20 mouse cellular contexts compared by ENCODE assay signal in the genomic region with DNA sequence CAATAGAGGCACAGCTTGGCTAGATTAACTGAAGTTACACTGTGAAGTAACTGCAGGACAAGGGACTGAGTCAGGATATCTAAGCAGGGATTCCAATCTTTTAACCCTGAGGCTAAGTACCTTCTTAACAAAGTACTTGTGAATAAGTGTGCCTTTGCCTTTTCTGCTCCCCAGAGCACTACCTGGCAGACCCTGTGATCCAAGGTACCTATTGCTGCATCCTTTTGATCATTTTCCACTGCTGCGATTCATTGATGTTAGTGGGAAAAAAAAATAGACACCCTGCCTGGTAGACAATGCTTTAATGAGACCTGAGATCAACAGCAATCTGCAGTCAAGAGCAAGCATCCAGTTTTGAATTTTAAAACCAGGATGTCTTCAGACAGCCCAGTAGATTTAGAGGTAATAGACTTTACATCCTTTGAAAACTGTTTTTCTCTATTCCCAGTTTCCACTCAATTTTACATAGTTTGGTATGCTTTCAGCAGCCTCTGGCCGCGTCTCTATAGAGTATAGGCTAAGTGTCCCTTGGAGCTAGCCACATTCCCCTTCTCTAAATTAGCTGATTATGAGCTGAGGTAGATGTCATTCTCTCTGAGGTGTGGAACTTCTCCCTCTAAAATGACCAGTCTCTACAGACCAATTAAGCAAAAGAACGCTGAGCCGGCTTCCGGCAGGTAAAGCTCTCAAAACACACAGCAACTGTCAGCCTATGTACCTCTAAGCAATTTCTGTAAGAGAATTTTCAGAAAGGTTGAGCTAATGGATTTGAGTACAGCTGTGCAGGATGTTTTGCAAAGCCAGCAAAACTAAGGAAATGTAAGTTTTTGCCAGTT.
DNase-seq lines count a peak whose midpoint lies in the region; ATAC-seq and TF ChIP-seq lines count a peak whose summit lies in the region.
"Had no signal": no experiment of that assay in that cellular context is flagged by ENCODE, and none has a peak within 500 bp of the region (broad histone marks: within the 10 kb centered on the region; RNA-seq: fewer than 3 reads in every experiment).

No protein-coding gene starts in this region.

- no peak overlapping the region for H3K9ac ChIP-seq in forebrain, postnatal 0 days
- no peak overlapping the region for H3K9ac ChIP-seq in forebrain, embryonic 12.5 days
- H3K9ac ChIP-seq in midbrain, embryonic 12.5 days (replicated peaks) = no peak overlapping the region
- no peak overlapping the region for H3K9ac ChIP-seq in midbrain, embryonic 14.5 days (replicated peaks; ENCODE audit: low read length)
- H3K9ac ChIP-seq in stomach, postnatal 0 days (ENCODE audit: low read length) = no peak overlapping the region
- H3K9ac ChIP-seq: limb, embryonic 12.5 days; liver, embryonic 14.5 days had no signal

- TF ChIP-seq POLR2A in cerebellum, adult 2 months (IDR thresholded peaks at IDR 0.05; ENCODE audit: borderline replicate concordance, insufficient read depth, low read length) = no peak

- ATAC-seq in forebrain, postnatal 0 days = no peak
- no peak for ATAC-seq in forebrain, embryonic 12.5 days (ENCODE audit: low FRiP score)
- ATAC-seq in midbrain, embryonic 12.5 days (ENCODE audit: low FRiP score, low read depth) = peak; percentile 60
- peak; percentile 46; the same call in 1 of the 2 replicates for ATAC-seq in midbrain, embryonic 14.5 days (ENCODE audit: low FRiP score, low TSS enrichment)
- ATAC-seq in stomach, postnatal 0 days (ENCODE audit: low FRiP score, low TSS enrichment) = no peak
- ATAC-seq: activated CD4-positive, CD25-positive, alpha-beta regulatory T cell, adult 4 months; forebrain, embryonic 14.5 days; hindbrain, postnatal 0 days had no signal

- TF ChIP-seq EP300 in stomach, postnatal 0 days (optimal IDR thresholded peaks at IDR 0.05) = no peak

- no peaks in the 10 kb centered on the region for H3K36me3 ChIP-seq in forebrain, postnatal 0 days (ENCODE audit: insufficient read depth)
- H3K36me3 ChIP-seq in forebrain, embryonic 12.5 days (replicated peaks) = no peaks in the 10 kb centered on the region
- H3K36me3 ChIP-seq in midbrain, embryonic 12.5 days = no peaks in the 10 kb centered on the region
- H3K36me3 ChIP-seq in midbrain, embryonic 10.5 days = no peaks in the 10 kb centered on the region
- no peaks in the 10 kb centered on the region for H3K36me3 ChIP-seq in midbrain, embryonic 14.5 days (ENCODE audit: control insufficient read depth, insufficient read depth, low read length)
- H3K36me3 ChIP-seq in stomach, postnatal 0 days (ENCODE audit: control insufficient read depth, insufficient read depth, low read length) = no peaks in the 10 kb centered on the region
- H3K36me3 ChIP-seq: G1E; limb, embryonic 12.5 days had no signal

- peak; percentile 0 for DNase-seq in forebrain, postnatal 0 days
- DNase-seq in midbrain, embryonic 10.5 days (ENCODE audit: low spot score) = no peak
- DNase-seq in midbrain, embryonic 14.5 days = peak; percentile 37
- DNase-seq in stomach, postnatal 0 days (ENCODE audit: low spot score) = no peak
- DNase-seq in cerebellum, adult 2 months = no peak
- no peak for DNase-seq in spleen, adult 12 weeks (ENCODE audit: low spot score)
- DNase-seq: adrenal gland, postnatal 10 days; cerebellum, postnatal 14 days; gastrocnemius, postnatal 36 days; lung, postnatal 36 days; thymus, postnatal 36 days had no signal

- whole genome bisulfite sequencing in forebrain, postnatal 0 days = 84% methylated on average over 6 of the region's 6 CpGs
- WGBS in forebrain, embryonic 12.5 days = 81% methylated on average over 6 of the region's 6 CpGs
- 83% methylated on average over 6 of the region's 6 CpGs for WGBS in midbrain, embryonic 12.5 days
- 87% methylated on average over 6 of the region's 6 CpGs for whole genome bisulfite sequencing in midbrain, embryonic 10.5 days
- whole genome bisulfite sequencing in midbrain, embryonic 14.5 days = 62% methylated on average over 6 of the region's 6 CpGs
- 56% methylated on average over 6 of the region's 6 CpGs for WGBS in stomach, postnatal 0 days
- WGBS in cerebellum, adult 2 months = 95% methylated on average over 6 of the region's 6 CpGs

- H3K27ac ChIP-seq in forebrain, postnatal 0 days (ENCODE audit: low read depth, low read length) = no peak overlapping the region
- H3K27ac ChIP-seq in forebrain, embryonic 12.5 days = no peak overlapping the region
- H3K27ac ChIP-seq in midbrain, embryonic 12.5 days (replicated peaks) = no peak overlapping the region
- no peak overlapping the region for H3K27ac ChIP-seq in midbrain, embryonic 10.5 days (replicated peaks)
- H3K27ac ChIP-seq in midbrain, embryonic 14.5 days (replicated peaks; ENCODE audit: low read depth, low read length) = no peak overlapping the region
- H3K27ac ChIP-seq in stomach, postnatal 0 days (replicated peaks) = no peak overlapping the region
- no peak overlapping the region for H3K27ac ChIP-seq in cerebellum, adult 2 months (ENCODE audit: insufficient read depth, low read length)
- H3K27ac ChIP-seq: hindbrain, postnatal 0 days; limb, embryonic 12.5 days; liver, embryonic 14.5 days had no signal

- no peak for TF ChIP-seq CTCF in forebrain, postnatal 0 days (IDR thresholded peaks at IDR 0.05; ENCODE audit: low read depth)
- no peak for TF ChIP-seq CTCF in stomach, postnatal 0 days (IDR thresholded peaks at IDR 0.05; ENCODE audit: low read depth)
- no peak for TF ChIP-seq CTCF in cerebellum, adult 2 months (IDR thresholded peaks at IDR 0.05; ENCODE audit: borderline replicate concordance, insufficient read depth, low read depth, low read length)

- H3K27me3 ChIP-seq in forebrain, postnatal 0 days (ENCODE audit: insufficient read depth, low read length) = no peaks in the 10 kb centered on the region
- no peaks in the 10 kb centered on the region for H3K27me3 ChIP-seq in forebrain, embryonic 12.5 days
- H3K27me3 ChIP-seq in midbrain, embryonic 12.5 days = no peaks in the 10 kb centered on the region
- H3K27me3 ChIP-seq in midbrain, embryonic 10.5 days (ENCODE audit: low read depth, poor library complexity, severe bottlenecking) = no peaks in the 10 kb centered on the region
- H3K27me3 ChIP-seq in midbrain, embryonic 14.5 days (ENCODE audit: control insufficient read depth, insufficient read depth, low read length) = no peaks in the 10 kb centered on the region
- no peaks in the 10 kb centered on the region for H3K27me3 ChIP-seq in stomach, postnatal 0 days (ENCODE audit: control insufficient read depth, insufficient read depth, low read length)
- H3K27me3 ChIP-seq in cerebellum, adult 2 months (ENCODE audit: control insufficient read depth, insufficient read depth, low read length) = no peaks in the 10 kb centered on the region
- H3K27me3 ChIP-seq: limb, embryonic 12.5 days had no signal

- no peak overlapping the region for H3K4me3 ChIP-seq in forebrain, postnatal 0 days (ENCODE audit: low read depth, low read length)
- no peak overlapping the region for H3K4me3 ChIP-seq in forebrain, embryonic 12.5 days (replicated peaks)
- H3K4me3 ChIP-seq in midbrain, embryonic 12.5 days = no peak overlapping the region
- H3K4me3 ChIP-seq in midbrain, embryonic 10.5 days = no peak overlapping the region
- no peak overlapping the region for H3K4me3 ChIP-seq in midbrain, embryonic 14.5 days (replicated peaks; ENCODE audit: low read depth, low read length)
- no peak overlapping the region for H3K4me3 ChIP-seq in stomach, postnatal 0 days (ENCODE audit: low read depth, low read length)
- H3K4me3 ChIP-seq in cerebellum, adult 2 months (replicated peaks; ENCODE audit: insufficient read depth, low read depth, low read length) = no peak overlapping the region
- H3K4me3 ChIP-seq: erythroblast, embryonic 14.5 days; limb, embryonic 12.5 days had no signal

- no peak overlapping the region for H3K4me2 ChIP-seq in forebrain, postnatal 0 days (ENCODE audit: low read depth)
- H3K4me2 ChIP-seq in forebrain, embryonic 12.5 days = no peak overlapping the region
- H3K4me2 ChIP-seq in midbrain, embryonic 12.5 days (replicated peaks) = no peak overlapping the region
- peak overlapping the region; percentile 13; the same call in 1 of the 2 replicates for H3K4me2 ChIP-seq in midbrain, embryonic 14.5 days (ENCODE audit: low read length)
- H3K4me2 ChIP-seq in stomach, postnatal 0 days (replicated peaks; ENCODE audit: low read depth) = peak overlapping the region; percentile 18; the same call in 1 of the 2 replicates
- H3K4me2 ChIP-seq: limb, embryonic 12.5 days had no signal

- H3K4me1 ChIP-seq in forebrain, postnatal 0 days (ENCODE audit: insufficient read depth) = no peaks in the 10 kb centered on the region
- H3K4me1 ChIP-seq in forebrain, embryonic 12.5 days = no peaks in the 10 kb centered on the region
- no peaks in the 10 kb centered on the region for H3K4me1 ChIP-seq in midbrain, embryonic 12.5 days
- H3K4me1 ChIP-seq in midbrain, embryonic 10.5 days = no peaks in the 10 kb centered on the region
- no peaks in the 10 kb centered on the region for H3K4me1 ChIP-seq in midbrain, embryonic 14.5 days (ENCODE audit: control insufficient read depth, insufficient read depth, low read length)
- H3K4me1 ChIP-seq in stomach, postnatal 0 days (replicated peaks; ENCODE audit: control insufficient read depth, insufficient read depth) = no peaks in the 10 kb centered on the region
- H3K4me1 ChIP-seq in cerebellum, adult 2 months (ENCODE audit: control insufficient read depth, insufficient read depth, low read length) = no peaks in the 10 kb centered on the region
- H3K4me1 ChIP-seq: limb, embryonic 12.5 days had no signal

- H3K9me3 ChIP-seq in forebrain, postnatal 0 days (ENCODE audit: low read length) = no peaks in the 10 kb centered on the region
- no peaks in the 10 kb centered on the region for H3K9me3 ChIP-seq in forebrain, embryonic 12.5 days
- H3K9me3 ChIP-seq in midbrain, embryonic 12.5 days = no peaks in the 10 kb centered on the region
- H3K9me3 ChIP-seq in midbrain, embryonic 10.5 days (replicated peaks) = no peaks in the 10 kb centered on the region
- no peaks in the 10 kb centered on the region for H3K9me3 ChIP-seq in midbrain, embryonic 14.5 days (ENCODE audit: control insufficient read depth, low read length)
- no peaks in the 10 kb centered on the region for H3K9me3 ChIP-seq in stomach, postnatal 0 days (ENCODE audit: control insufficient read depth, low read length)
- H3K9me3 ChIP-seq: G1E; limb, embryonic 12.5 days had no signal

Comparison
In these comparisons a context has a peak if more than half of its experiments do, and no peak if none do; other contexts are left out.
1. DNase-seq: peak in forebrain, postnatal 0 days (single experiment) and midbrain, embryonic 14.5 days (single experiment); none in midbrain, embryonic 10.5 days (single experiment), stomach, postnatal 0 days (single experiment), cerebellum, adult 2 months (0 of 2) and spleen, adult 12 weeks (single experiment).
2. H3K4me2 ChIP-seq: peak in midbrain, embryonic 14.5 days (single experiment) and stomach, postnatal 0 days (single experiment); none in forebrain, postnatal 0 days (single experiment), forebrain, embryonic 12.5 days (single experiment) and midbrain, embryonic 12.5 days (single experiment).
3. ATAC-seq: peak in midbrain, embryonic 12.5 days (single experiment) and midbrain, embryonic 14.5 days (single experiment); none in forebrain, postnatal 0 days (single experiment), forebrain, embryonic 12.5 days (single experiment) and stomach, postnatal 0 days (single experiment).